ENCODE assay signal across 21 mouse cellular contexts in genomic region chr10:68148495-68148894, GRCm38 (mm10).
A peak's percentile ranks its signal among the peaks of the same experiment; 100 is the strongest.
DNase-seq lines count a peak whose midpoint lies in the region; ATAC-seq and TF ChIP-seq lines count a peak whose summit lies in the region.
"Had no signal": no experiment of that assay in that cellular context is flagged by ENCODE, and none has a peak within 500 bp of the region (broad histone marks: within the 10 kb centered on the region; RNA-seq: fewer than 3 reads in every experiment).

No protein-coding gene starts in this region.

- H3K9ac ChIP-seq in embryonic facial prominence, embryonic 13.5 days: no peak overlapping the region
- no peak overlapping the region for H3K9ac ChIP-seq in kidney, embryonic 14.5 days (ENCODE audit: low read depth, low read length)
- no peak overlapping the region for H3K9ac ChIP-seq in lung, postnatal 0 days (replicated peaks; ENCODE audit: low read depth)
- H3K9ac ChIP-seq in forebrain, embryonic 15.5 days (replicated peaks): no peak overlapping the region
- H3K9ac ChIP-seq: hindbrain, embryonic 14.5 days; liver, embryonic 12.5 days had no signal

- peaks cover 43% of the 10 kb centered on the region for H3K4me1 ChIP-seq in embryonic facial prominence, embryonic 13.5 days
- H3K4me1 ChIP-seq in embryonic facial prominence, embryonic 10.5 days: peaks cover 19% of the 10 kb centered on the region
- peaks cover 16% of the 10 kb centered on the region for H3K4me1 ChIP-seq in kidney, embryonic 14.5 days (ENCODE audit: control insufficient read depth, insufficient read depth, low read length)
- H3K4me1 ChIP-seq in lung, postnatal 0 days (ENCODE audit: insufficient read depth, low read depth, low read length): peaks cover 3% of the 10 kb centered on the region; the same call in 1 of the 2 replicates
- peaks cover 8% of the 10 kb centered on the region for H3K4me1 ChIP-seq in forebrain, embryonic 15.5 days
- H3K4me1 ChIP-seq: liver, embryonic 12.5 days had no signal

- no peak for ATAC-seq in embryonic facial prominence, embryonic 13.5 days (ENCODE audit: insufficient number of reproducible peaks, insufficient read depth, low FRiP score, low TSS enrichment, low read depth)
- ATAC-seq in kidney, embryonic 14.5 days (ENCODE audit: low FRiP score, low TSS enrichment): no peak
- ATAC-seq in lung, postnatal 0 days: peak; percentile 34
- no peak for ATAC-seq in forebrain, embryonic 15.5 days (replicated peaks)
- ATAC-seq: liver, embryonic 12.5 days; Patski had no signal

- H3K27ac ChIP-seq in embryonic facial prominence, embryonic 13.5 days: peak overlapping the region; percentile 41
- H3K27ac ChIP-seq in embryonic facial prominence, embryonic 10.5 days (replicated peaks): no peak overlapping the region
- H3K27ac ChIP-seq in kidney, embryonic 14.5 days (ENCODE audit: low read depth, low read length): peak overlapping the region; percentile 62; the same call in 1 of the 2 replicates
- H3K27ac ChIP-seq in lung, postnatal 0 days (ENCODE audit: low read length): peak overlapping the region; percentile 9
- H3K27ac ChIP-seq in forebrain, embryonic 15.5 days (replicated peaks): no peak overlapping the region
- H3K27ac ChIP-seq: forebrain, embryonic 10.5 days; hindbrain, embryonic 14.5 days; left cerebral cortex, adult 2 months; liver, embryonic 12.5 days had no signal

- no peak overlapping the region for H3K4me2 ChIP-seq in embryonic facial prominence, embryonic 13.5 days
- no peak overlapping the region for H3K4me2 ChIP-seq in kidney, embryonic 14.5 days (replicated peaks; ENCODE audit: low read depth, low read length)
- no peak overlapping the region for H3K4me2 ChIP-seq in lung, postnatal 0 days (replicated peaks; ENCODE audit: low read depth, low read length)
- H3K4me2 ChIP-seq in forebrain, embryonic 15.5 days (replicated peaks): no peak overlapping the region
- H3K4me2 ChIP-seq: hindbrain, embryonic 14.5 days; liver, embryonic 12.5 days had no signal

- no peaks in the 10 kb centered on the region for H3K27me3 ChIP-seq in embryonic facial prominence, embryonic 13.5 days
- H3K27me3 ChIP-seq in embryonic facial prominence, embryonic 10.5 days (replicated peaks; ENCODE audit: low read depth, poor library complexity, severe bottlenecking): no peaks in the 10 kb centered on the region
- H3K27me3 ChIP-seq in kidney, embryonic 14.5 days (ENCODE audit: control insufficient read depth, insufficient read depth, low read length): no peaks in the 10 kb centered on the region
- H3K27me3 ChIP-seq in lung, postnatal 0 days (replicated peaks; ENCODE audit: insufficient read depth, low read length): no peaks in the 10 kb centered on the region
- H3K27me3 ChIP-seq in forebrain, embryonic 15.5 days: no peaks in the 10 kb centered on the region
- H3K27me3 ChIP-seq: CH12.LX; liver, embryonic 12.5 days; Patski had no signal

- H3K36me3 ChIP-seq in embryonic facial prominence, embryonic 13.5 days: peaks cover 18% of the 10 kb centered on the region
- H3K36me3 ChIP-seq in embryonic facial prominence, embryonic 10.5 days (replicated peaks): peaks cover 7% of the 10 kb centered on the region; the same call in 1 of the 2 replicates
- H3K36me3 ChIP-seq in kidney, embryonic 14.5 days (ENCODE audit: control insufficient read depth, insufficient read depth, low read length): no peaks in the 10 kb centered on the region; the same call in 1 of the 2 replicates
- no peaks in the 10 kb centered on the region for H3K36me3 ChIP-seq in lung, postnatal 0 days (ENCODE audit: insufficient read depth, low read length)
- H3K36me3 ChIP-seq in forebrain, embryonic 15.5 days: no peaks in the 10 kb centered on the region
- H3K36me3 ChIP-seq: forebrain, embryonic 10.5 days had no signal

- DNase-seq in embryonic facial prominence, embryonic 10.5 days (ENCODE audit: low spot score): no peak
- DNase-seq in kidney, postnatal 36 days: no peak
- peak; percentile 45 for DNase-seq in lung, postnatal 0 days (ENCODE audit: low spot score)
- no peak for DNase-seq in lung, postnatal 25 days (ENCODE audit: low spot score)
- no peak for DNase-seq in frontal cortex, postnatal 14 days (ENCODE audit: low spot score in 2 of 2)
- DNase-seq: adrenal gland, adult 2 months; cerebellum, adult 9-10 months; embryo, embryonic 11 days; heart, adult 18-20 months; kidney, postnatal 25 days; midbrain, embryonic 14.5 days; right cerebral cortex, postnatal 14 days had no signal

- WGBS in embryonic facial prominence, embryonic 13.5 days: 72% methylated on average over 6 of the region's 6 CpGs
- 79% methylated on average over 6 of the region's 6 CpGs for WGBS in embryonic facial prominence, embryonic 10.5 days
- 75% methylated on average over 6 of the region's 6 CpGs for WGBS in kidney, embryonic 14.5 days
- 58% methylated on average over 6 of the region's 6 CpGs for WGBS in lung, postnatal 0 days
- 81% methylated on average over 6 of the region's 6 CpGs for WGBS in forebrain, embryonic 15.5 days

- H3K9me3 ChIP-seq in embryonic facial prominence, embryonic 13.5 days: peaks cover 3% of the 10 kb centered on the region; the same call in 1 of the 2 replicates
- peaks cover 4% of the 10 kb centered on the region; the same call in 1 of the 2 replicates for H3K9me3 ChIP-seq in embryonic facial prominence, embryonic 10.5 days
- H3K9me3 ChIP-seq in kidney, embryonic 14.5 days (ENCODE audit: control insufficient read depth, low read length): peaks cover 10% of the 10 kb centered on the region
- no peaks in the 10 kb centered on the region for H3K9me3 ChIP-seq in lung, postnatal 0 days (ENCODE audit: low read length)
- H3K9me3 ChIP-seq in forebrain, embryonic 15.5 days: no peaks in the 10 kb centered on the region
- H3K9me3 ChIP-seq: liver, embryonic 12.5 days had no signal

- no peak overlapping the region for H3K4me3 ChIP-seq in embryonic facial prominence, embryonic 13.5 days
- H3K4me3 ChIP-seq in embryonic facial prominence, embryonic 10.5 days: no peak overlapping the region
- no peak overlapping the region for H3K4me3 ChIP-seq in kidney, embryonic 14.5 days (ENCODE audit: low read length)
- no peak overlapping the region for H3K4me3 ChIP-seq in lung, postnatal 0 days (ENCODE audit: low read depth, low read length)
- H3K4me3 ChIP-seq in forebrain, embryonic 15.5 days: no peak overlapping the region
- H3K4me3 ChIP-seq: forebrain, embryonic 10.5 days; left cerebral cortex, adult 2 months; liver, embryonic 12.5 days had no signal

- no peak for TF ChIP-seq EP300 in lung, postnatal 0 days (IDR thresholded peaks at IDR 0.05)

- TF ChIP-seq CTCF in lung, postnatal 0 days (IDR thresholded peaks at IDR 0.05): no peak

Comparison
In these comparisons a context has a peak if more than half of its experiments do, and no peak if none do; other contexts are left out.
1. H3K27ac ChIP-seq: peak in embryonic facial prominence, embryonic 13.5 days (single experiment), kidney, embryonic 14.5 days (single experiment) and lung, postnatal 0 days (single experiment); none in embryonic facial prominence, embryonic 10.5 days (single experiment) and forebrain, embryonic 15.5 days (single experiment).